Mouse (Mus musculus) adrenal gland, adult 8-10 months (tissue): ENCODE measurements at regions not wholly inside any gene's neighbourhood (a gene's known extent, or its start where the extent isn't known, plus 50 kb on each side); places are given as distances from the start of the nearest gene placed in this dataset.

Experiments
- DNase-seq: peaks from one replicate; pipeline ENCODE4 v3.0.0; 2022

DNA sequence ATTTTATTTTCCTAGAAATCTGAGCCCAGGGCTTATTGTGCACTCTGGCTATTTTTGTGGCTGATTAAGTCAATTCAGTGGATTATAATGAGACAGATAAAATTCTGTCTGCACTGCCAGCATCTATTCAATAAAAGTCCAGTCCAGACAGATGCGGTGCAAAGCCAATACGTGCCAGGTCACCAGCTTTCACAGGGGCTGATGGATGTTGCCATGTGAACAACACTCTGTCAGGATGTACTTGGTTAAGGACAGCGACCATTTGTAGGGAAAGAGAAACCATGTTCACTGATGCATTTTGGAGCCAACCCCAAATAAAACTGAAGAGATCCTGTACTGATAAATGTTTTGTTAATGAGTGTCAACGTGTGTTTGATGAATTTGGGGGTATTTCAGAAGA lies 285.0 kb upstream of the Gnpda2 start:
- no peak for DNase-seq

GRCm38 (mm10) chr5:69863027-69863426 lies 270.9 kb upstream of the Gnpda2 start:
- DNase-seq: no peak

DNA sequence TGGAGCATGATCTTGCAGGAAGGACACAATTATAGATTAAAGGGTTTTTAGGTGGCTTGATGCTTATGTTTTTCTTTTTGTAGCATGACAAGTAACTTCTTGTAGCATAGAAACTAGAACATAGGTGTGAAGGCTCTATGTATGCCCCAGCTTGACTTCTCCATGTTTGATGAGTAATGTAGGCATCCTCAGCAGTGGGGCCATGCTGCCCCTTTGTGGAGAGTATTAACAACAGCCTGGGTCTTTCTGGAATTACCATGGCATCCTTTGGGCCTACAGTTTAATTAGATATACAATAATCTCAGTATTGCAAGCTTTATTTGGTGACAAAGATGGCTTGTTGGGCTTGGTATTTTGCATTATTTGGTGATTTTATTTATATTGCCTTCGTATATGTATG lies 252.7 kb upstream of the Gnpda2 start:
- DNase-seq: no peak

DNA sequence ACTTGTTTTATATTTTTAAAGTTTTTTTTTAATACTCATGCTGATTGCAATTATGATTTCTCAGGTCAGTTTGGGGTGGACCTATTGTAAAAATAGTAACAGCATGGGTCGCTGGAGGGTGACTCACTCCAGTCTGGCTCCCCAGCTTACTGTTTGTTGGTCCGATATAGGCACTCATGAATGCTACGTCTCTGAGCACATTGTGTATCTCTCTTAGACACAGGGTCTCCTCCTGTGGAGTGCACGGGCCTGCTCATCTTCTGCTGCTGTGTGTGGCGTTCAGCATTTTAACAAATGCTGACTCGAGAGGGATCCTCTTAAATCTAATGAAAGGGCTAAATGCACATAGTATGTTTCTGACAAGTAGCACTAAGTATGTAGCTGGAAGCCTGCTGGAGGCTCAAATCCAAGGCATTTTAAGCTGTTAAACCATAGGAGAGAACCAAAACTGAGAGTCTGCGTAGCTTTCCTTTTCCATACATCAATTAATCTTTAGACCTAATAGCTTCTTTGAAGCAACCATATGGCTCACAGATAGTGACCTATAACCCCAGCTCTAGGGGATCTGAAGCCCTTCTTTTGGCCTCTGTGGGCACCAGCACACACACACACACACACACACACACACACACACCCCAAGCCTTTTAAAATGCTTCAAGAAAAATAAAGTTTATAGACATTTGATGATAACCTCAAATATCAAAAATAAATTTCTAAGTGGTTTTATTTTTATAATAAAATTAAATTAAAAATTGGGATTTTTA lies 246.0 kb upstream of the Gnpda2 start:
- no peak for DNase-seq

GRCm38 (mm10) chr5:69836356-69836755 lies 244.2 kb upstream of the Gnpda2 start:
- no peak for DNase-seq

DNA sequence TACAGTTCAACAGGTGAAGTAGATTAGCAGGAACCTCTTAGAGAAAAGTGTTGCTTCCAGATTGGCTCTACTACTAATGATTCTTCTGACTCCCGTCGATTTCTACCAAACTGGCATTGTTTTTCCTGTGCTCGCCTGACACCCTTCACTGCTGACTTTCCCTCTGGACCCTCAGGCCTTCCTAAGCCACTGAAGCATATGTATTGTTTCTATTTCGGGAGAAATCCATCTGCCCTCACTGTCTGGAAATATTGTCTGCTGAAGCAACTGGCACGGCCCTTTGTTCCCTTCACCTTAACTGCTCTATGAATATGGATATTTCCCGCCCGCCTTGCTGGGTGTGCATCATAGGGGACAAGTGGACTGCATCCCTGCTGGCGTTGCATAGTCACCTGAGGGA lies 243.0 kb upstream of the Gnpda2 start:
- DNase-seq: no peak

DNA sequence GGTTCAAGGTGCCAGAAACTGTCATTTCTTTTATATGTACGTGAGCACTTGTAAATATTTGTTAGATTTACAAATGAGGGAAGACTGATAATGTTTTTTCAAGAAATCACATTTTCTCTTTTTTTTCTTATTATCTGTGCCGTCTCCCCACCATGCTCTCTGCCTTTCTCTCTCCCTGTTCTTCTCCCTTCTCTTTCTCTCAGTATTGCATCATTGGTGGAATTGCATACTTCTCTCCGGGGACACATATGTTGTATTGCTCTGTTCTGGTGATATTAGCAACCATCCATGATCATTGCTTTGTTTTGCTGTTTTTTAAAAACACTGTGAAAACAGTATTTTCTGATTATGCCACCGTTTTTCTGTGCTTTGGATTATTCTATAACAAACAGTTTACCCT lies 225.6 kb upstream of the Gnpda2 start:
- DNase-seq: no peak

- DNase-seq: no peak
Observed at GRCm38 (mm10) chr5:69817035-69817434, 224.9 kb upstream of the Gnpda2 start.

DNA sequence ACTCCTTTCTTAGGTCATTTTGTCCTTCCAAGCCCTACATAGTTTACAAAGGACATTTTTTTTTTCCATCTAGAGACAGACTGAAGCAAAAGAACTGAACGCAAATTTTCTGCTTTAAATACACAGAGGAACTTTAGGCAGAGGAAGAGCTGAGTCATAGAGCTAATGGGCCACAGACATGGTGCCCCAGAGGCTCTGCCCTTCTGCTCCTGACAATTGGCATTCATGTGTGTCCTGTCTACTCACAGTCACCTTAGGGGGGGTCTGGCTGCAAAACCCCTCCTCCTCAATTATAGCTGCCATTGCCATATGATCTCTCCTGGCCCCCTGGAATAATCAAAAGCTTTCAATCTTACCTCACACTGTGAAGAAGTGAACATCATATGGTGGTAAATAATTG lies 223.2 kb upstream of the Gnpda2 start:
- DNase-seq: no peak

DNA sequence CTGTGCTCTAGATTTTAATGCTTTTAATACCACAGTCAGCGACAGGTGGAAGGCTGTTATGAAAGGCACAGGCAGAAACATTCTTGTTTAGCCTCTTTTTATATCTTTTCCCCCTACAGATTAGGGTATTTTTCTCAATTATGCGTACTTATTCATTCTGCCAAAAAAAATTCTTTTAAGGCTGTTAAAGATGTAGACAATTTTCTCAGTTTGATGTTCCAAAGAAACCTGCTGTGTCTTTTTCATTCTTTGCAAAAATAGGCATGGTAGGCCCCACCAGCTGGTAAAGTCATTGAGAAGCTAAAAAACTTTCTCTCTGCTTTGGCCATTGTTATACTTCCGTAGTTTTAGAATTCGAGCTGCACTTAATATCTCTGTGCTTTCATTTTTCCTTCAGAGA lies 210.5 kb upstream of the Gnpda2 start:
- DNase-seq: no peak

DNA sequence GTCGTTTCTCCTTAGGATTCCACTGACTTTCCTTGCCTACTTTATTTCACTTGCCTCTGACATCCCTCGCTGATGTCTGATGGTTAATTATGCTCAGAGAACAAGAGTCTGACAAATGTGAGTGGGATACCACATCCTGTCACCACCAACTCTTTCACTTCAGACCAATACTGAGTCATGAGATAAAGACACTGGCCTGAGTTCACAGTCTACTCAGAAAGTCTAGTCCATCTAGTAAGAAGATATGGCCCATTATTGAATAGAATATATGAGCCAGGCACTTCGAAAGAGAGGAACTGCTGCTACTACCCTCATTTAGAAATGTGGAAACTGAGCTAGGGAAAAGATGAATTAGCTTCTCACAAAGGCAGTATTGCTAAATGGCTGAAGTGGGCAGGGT lies 210.0 kb upstream of the Gnpda2 start:
- no peak for DNase-seq

- peak; percentile 51 for DNase-seq
Observed at GRCm38 (mm10) chr5:69795316-69795715, 203.2 kb upstream of the Gnpda2 start.

DNA sequence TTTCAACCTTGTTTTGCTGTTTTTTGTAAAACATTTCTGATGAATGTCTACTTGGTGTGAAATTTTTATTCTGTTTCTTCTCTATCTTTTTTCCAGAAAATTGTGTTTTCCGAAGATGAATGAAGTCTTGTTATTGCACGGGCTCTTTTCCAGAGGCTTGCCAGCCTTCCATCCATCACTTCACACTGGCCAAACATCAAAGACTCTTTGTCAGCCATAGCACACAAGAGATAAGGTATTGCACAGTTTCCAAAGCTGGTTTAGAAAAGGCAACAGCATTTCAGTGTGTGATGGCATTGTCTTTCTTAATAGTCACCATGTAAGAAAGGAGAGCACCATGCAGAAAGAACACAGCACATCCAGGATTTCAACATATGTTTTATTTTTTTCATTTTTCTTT lies 202.5 kb upstream of the Gnpda2 start:
- peak; percentile 69 for DNase-seq

- peak; percentile 35 for DNase-seq
Observed at GRCm38 (mm10) chr5:69756769-69757485, 164.8 kb upstream of the Gnpda2 start.

- DNase-seq: no peak
Observed at GRCm38 (mm10) chr5:69756360-69756759, 164.2 kb upstream of the Gnpda2 start.

DNA sequence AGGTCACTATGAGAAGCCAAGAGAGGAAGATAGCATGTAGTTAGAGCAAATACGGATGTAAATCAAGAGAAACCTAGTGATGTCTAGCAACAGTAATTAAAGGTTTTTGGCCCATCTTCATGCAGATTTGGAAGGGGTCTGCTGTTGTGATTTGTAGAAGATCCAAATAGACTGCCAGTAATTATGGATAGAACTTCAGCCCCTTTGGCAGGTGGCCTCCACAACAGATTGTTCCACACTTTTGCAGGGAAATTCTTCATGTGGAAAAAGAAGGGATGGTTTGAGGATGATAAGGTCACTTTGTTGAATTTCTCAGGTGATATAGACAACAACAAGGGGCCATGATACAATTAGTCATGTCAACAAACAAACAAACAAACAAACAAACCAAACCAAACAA lies 148.4 kb upstream of the Gnpda2 start:
- no peak for DNase-seq

GRCm38 (mm10) chr5:69721351-69722006 lies 129.3 kb upstream of the Gnpda2 start:
- DNase-seq: no peak

DNA sequence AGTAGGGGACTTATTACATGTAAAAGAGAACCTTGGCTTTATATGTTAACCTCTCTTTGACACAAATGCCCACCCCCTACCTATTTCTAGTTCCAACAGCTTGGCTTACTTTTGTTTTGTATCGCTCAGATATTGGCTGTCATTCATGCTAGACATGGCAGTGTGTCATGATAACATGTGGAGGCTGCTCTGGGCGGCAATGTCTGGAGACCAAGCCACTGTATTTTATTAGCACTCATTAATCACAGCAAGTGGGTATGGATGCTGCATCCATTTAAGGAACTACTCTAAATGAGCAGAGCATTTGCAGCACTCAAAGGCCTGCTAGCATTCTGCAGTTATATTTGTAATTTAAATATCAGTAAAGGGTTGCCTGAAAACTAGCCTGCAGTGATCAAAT lies 123.9 kb upstream of the Gnpda2 start:
- DNase-seq: no peak

GRCm38 (mm10) chr5:69707099-69707498 lies 115.0 kb upstream of the Gnpda2 start:
- DNase-seq: no peak

- DNase-seq: no peak
Observed at GRCm38 (mm10) chr5:69705168-69705532, 113.0 kb upstream of the Gnpda2 start.

- peak; percentile 4 for DNase-seq
Observed at GRCm38 (mm10) chr5:69704261-69705167, 112.4 kb upstream of the Gnpda2 start.

DNA sequence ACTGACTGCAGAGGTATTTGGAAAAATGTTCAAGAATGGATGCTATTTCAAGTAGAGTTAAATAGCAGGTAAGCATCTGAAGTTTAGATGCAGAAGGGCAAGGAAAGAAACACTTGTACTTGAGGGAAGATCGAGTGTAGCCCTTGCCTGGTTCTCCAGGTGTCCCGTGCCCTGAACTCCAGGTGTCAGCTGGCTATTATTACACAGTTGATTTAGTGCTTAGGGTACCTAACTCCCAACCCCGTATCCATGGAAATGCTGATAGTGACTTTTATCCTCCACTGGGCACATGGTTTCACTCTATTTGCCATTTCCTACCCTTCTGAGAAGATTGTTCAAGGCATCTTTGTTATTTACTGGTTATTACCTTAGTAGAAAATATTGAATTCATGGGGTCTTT lies 86.6 kb upstream of the Gnpda2 start:
- no peak for DNase-seq

- no peak for DNase-seq
Observed at GRCm38 (mm10) chr5:69678268-69678667, 86.1 kb upstream of the Gnpda2 start.
